Mouse (Mus musculus): Measurements from ENCODE around the gene Gm10717.
A peak's percentile ranks its signal among the peaks of the same experiment; 100 is the strongest.
"Not testable (repeated sequence)": the region's sequence is repeated elsewhere in the genome, so short reads cannot be mapped to it uniquely, and the experiment has no call there.

The Gm10717 gene

GRCm38 (mm10) chr9:3025653-3026052 is 436 bp downstream of the Gm10717 start:
- DNase-seq (ENCODE audit: low spot score), result peak; percentile 76

- DNase-seq (ENCODE audit: low spot score), result not testable (repeated sequence)
Observed at GRCm38 (mm10) chr9:3026136-3026535, 919 bp downstream of the Gm10717 start.

- not testable (repeated sequence) for DNase-seq (ENCODE audit: low spot score)
Observed at GRCm38 (mm10) chr9:3026741-3027140, 1.5 kb downstream of the Gm10717 start.

- not testable (repeated sequence) for DNase-seq (ENCODE audit: low spot score)
Observed at GRCm38 (mm10) chr9:3027200-3027599, 2.0 kb downstream of the Gm10717 start.

- peak; percentile 25 for DNase-seq (ENCODE audit: low spot score)
Observed at GRCm38 (mm10) chr9:3029276-3030000, 4.2 kb downstream of the Gm10717 start.

- DNase-seq (ENCODE audit: low spot score), result not testable (repeated sequence)
Observed at GRCm38 (mm10) chr9:3030677-3031318, 5.6 kb downstream of the Gm10717 start.

GRCm38 (mm10) chr9:3034299-3034698 is 9.1 kb downstream of the Gm10717 start, which contains the start of gene Gm17535:
Gene Gm17535, plus strand, starts transcription at chr9:3034599.
- not testable (repeated sequence) for DNase-seq (ENCODE audit: low spot score)

- not testable (repeated sequence) for DNase-seq (ENCODE audit: low spot score)
Observed at GRCm38 (mm10) chr9:3036577-3036976, 11.4 kb downstream of the Gm10717 start, which contains the start of gene Gm10715. Gene Gm10715, plus strand, starts transcription at chr9:3036877.

GRCm38 (mm10) chr9:3038161-3038560 is 12.9 kb downstream of the Gm10717 start:
- not testable (repeated sequence) for DNase-seq (ENCODE audit: low spot score)

Data from urinary bladder, postnatal 10 days (tissue).